Mouse (Mus musculus): ENCODE measurements around the gene 2900026A02Rik.

DNA sequence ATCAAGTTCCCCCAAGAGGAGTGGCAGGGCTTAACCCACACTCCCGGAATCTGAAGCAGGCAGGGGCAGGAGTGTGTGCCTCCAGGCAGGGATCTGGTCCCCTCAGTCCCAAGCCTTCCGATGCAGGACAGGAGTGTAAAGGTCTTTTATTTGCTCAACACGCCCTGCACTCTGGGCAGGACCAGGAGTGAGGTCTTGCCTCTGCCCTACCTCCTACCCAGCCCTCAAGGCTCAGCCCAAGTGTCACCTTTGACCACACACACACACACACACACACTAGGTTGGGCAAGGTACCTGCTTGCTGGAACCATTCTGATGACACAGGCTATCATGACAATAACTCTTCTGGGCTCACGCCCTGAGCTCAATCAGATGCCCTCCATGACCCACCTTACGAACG is 1.6 kb downstream of the 2900026A02Rik start:
- TF ChIP-seq CTCF (IDR thresholded peaks at IDR 0.05; ENCODE audit: control insufficient read depth, insufficient read depth, insufficient replicate concordance, low read depth, low read length), result no peak
- no peak for TF ChIP-seq POLR2A (IDR thresholded peaks at IDR 0.05; ENCODE audit: control insufficient read depth, low read depth, low read length)

All from testis, adult 2 months (tissue).